Mouse (Mus musculus): ENCODE measurements around the gene Nkpd1.
A peak's percentile ranks its signal among the peaks of the same experiment; 100 is the strongest.

The Nkpd1 gene

GRCm38 (mm10) chr7:19546007-19546406, 28.4 kb downstream of the Nkpd1 start:
- DNase-seq (ENCODE audit: low spot score in 2 of 2): no peak

GRCm38 (mm10) chr7:19547344-19547969, 29.8 kb downstream of the Nkpd1 start:
- DNase-seq (ENCODE audit: low spot score in 2 of 2): no peak

- no peak for DNase-seq (ENCODE audit: low spot score in 2 of 2)
Observed at GRCm38 (mm10) chr7:19549394-19549793, 31.8 kb downstream of the Nkpd1 start.

DNA sequence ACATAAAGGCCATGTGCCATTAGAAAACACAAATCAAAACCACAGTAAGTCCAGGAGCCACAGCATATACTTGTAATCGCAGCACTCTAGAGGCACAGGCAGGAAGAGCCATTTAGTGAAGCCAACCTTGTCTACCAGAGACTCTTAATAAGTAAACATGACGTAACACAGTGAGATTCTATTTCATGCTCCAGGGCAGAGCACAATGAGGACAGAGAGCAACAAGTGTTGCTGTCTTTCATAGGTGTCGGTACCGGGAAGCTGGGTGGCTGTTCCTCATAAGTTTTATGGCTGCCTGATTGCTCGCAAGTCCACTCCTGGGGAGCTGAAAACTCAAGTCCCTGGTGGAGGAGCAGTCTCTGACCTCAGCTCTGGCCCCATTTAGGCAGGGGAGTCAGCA, 34.0 kb downstream of the Nkpd1 start:
- DNase-seq (ENCODE audit: low spot score in 2 of 2): no peak

- no peak for DNase-seq (ENCODE audit: low spot score in 2 of 2)
Observed at GRCm38 (mm10) chr7:19552443-19552842, 34.8 kb downstream of the Nkpd1 start.

- no peak for DNase-seq (ENCODE audit: low spot score in 2 of 2)
Observed at GRCm38 (mm10) chr7:19554168-19554567, 36.5 kb downstream of the Nkpd1 start.

GRCm38 (mm10) chr7:19557086-19557485, 39.4 kb downstream of the Nkpd1 start:
- no peak for DNase-seq (ENCODE audit: low spot score in 2 of 2)

- peak; percentile 25 to 45 for DNase-seq (ENCODE audit: low spot score in 2 of 2)
Observed at GRCm38 (mm10) chr7:19557982-19558900, 40.6 kb downstream of the Nkpd1 start.

DNA sequence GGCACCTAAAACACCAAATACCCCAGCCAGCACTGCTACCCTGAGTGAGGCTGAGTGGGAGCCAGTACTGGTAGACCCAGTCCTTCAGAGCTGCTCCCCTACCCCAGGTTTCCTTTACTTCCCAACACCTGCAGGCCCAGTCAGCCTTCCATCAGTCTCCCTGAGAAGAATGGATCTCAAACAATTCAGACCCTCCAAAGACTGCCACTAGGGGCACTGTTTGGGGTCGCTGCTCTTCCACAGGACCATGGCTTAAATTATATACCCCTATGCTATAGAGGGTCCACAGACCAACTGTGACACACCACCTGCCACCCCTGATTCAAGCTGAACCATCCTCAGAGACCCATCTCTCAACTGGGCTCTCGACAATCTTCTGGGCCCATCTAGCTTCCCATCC, 41.3 kb downstream of the Nkpd1 start:
- DNase-seq (ENCODE audit: low spot score in 2 of 2): no peak

- no peak for DNase-seq (ENCODE audit: low spot score in 2 of 2)
Observed at GRCm38 (mm10) chr7:19560491-19561260, 43.0 kb downstream of the Nkpd1 start.

DNA sequence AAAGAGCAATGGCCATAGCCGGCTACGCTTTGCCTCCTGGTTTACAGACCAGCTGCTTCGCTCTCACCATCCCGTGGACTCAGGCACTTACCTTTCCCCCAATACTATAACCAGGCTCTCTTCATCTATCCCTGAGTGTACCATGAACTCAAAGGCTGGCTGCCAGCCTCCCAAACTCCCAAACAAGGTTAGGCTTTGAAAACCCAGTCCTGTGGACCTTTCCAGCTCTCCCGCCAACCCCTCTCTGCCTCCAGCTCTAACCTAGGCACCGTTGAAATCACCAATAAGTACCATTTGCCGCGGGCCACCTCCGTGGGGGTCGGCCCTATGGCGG, 43.8 kb downstream of the Nkpd1 start:
- no peak for DNase-seq (ENCODE audit: low spot score in 2 of 2)

DNA sequence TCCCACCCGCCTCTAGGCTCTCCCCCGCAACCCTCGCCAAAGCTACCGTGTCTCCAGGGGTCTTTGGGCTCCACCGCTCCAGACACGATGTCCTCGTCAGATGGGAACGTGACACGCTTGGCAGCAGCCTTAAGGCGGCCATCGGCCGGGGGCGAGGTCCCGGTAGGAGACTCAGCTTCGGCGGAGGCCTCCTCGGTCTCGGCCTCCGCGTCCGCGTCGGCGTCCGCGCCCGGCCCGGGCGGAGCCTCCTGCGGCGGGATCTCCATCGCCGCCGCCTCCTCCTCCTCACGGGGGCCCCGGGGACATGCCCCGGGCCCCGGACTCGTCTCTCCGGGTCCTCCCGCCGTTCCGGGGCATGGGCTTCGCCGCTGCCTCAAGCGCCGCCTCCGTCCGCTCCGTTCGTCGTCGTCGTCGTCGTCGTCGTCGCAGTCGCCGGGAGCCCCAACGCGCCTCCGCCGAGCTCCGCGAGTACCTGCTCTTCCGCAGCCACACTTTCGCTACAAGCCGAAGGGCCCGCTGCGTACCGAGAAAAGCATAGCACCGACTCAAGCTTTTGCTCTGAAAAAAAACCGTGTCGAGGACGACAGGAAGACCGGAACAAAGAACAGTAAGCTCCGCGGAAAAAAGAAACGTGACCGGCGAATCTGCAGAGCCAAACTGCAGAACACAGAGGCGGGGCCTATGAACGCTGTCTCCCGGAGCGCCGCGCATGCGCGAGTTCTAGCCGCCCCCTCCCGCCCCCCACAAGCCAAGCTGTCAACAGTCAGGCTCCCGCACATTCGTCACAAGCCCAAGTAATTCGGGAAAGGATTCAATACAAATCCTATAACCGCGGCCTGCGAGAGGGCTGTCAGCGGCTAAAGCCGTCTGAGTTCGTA, 44.4 kb downstream of the Nkpd1 start:
- peak; percentile 82 to 89 for DNase-seq (ENCODE audit: low spot score in 2 of 2)

GRCm38 (mm10) chr7:19562643-19563410, 45.2 kb downstream of the Nkpd1 start, which contains the start of gene Ppp1r37:
Gene Ppp1r37 (minus strand): TSS chr7:19563076.
- peak in 1 of 2 experiments; percentile 44 for DNase-seq (ENCODE audit: low spot score in 2 of 2)

DNA sequence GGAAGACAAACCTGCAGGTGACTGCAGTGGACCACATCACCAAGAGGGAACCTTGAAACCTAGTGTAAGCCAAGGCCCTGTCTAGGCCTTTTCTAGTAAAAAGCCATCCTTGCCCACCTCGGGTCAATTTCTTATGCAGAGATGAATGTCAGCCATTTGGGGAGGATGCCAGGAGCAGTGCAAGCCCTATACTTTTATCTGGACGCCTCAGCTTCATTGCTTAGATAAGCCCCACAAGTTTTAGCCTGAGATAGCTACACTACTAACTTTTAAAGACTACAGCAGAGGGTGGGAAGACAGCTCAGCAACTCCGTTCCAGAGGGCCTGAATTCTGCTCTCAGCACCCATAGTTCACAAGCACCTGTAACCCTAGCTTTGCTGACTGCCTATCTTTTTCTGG, 46.2 kb downstream of the Nkpd1 start:
- DNase-seq (ENCODE audit: low spot score in 2 of 2): no peak

- no peak for DNase-seq (ENCODE audit: low spot score in 2 of 2)
Observed at GRCm38 (mm10) chr7:19564455-19564854, 46.8 kb downstream of the Nkpd1 start.

DNA sequence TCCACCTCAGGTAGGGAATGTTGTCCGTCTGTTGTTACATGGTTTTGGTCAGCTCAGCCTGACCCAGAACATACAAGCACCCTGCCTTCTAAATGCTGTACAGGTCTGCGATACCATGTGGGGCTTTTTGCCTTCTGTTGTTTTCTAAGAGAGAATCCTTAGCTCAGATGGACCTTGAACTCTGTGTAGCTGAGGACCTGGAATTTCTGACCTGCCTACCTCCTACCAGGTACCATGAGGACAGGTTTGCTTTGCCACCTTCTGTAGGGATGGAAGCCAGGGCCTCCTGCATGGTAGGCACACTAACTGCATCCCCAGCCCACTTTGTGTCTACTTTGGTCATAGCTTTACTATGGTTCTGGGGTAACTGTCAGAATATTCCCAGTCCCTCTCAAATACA, 48.2 kb downstream of the Nkpd1 start:
- no peak for DNase-seq (ENCODE audit: low spot score in 2 of 2)

DNA sequence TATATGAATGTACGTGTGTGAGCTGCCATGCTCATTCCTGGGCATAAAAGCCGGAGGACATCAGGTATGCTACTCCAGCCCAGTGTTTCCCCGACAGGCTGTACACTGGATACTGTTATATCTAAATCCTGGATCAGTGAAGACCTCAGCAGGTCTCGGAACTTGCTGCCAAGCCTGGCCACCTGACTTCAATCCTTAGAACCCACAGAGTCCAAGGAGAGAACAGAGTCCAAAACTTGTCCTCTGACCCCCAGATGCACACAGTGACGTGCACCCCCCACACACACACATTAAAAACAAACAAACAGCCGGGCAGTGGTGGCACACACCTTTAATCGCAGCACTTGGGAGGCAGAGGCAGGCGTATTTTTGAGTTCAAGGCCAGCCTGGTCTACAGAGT, 49.8 kb downstream of the Nkpd1 start:
- DNase-seq (ENCODE audit: low spot score in 2 of 2): no peak

DNA sequence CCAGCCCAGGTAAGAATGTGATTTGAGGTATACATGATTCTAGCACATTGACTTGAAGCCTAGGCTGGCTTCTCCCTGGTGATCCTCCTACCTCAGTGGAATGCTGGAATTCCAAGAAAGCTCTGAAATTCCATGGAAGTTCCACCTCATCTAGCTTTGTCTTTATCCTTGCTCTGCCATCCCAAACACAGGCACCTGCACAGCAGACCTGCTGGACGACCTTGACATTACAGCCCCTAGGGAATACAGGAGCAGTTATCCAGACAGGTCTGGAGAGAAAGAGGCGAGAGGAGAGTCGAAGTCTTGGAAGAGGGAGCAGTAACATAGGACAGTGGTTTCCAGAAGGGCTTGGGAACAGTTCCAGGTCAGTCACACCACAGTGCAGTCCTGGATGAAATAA, 52.0 kb downstream of the Nkpd1 start:
- no peak for DNase-seq (ENCODE audit: low spot score in 2 of 2)

- peak; percentile 75 to 78 for DNase-seq (ENCODE audit: low spot score in 2 of 2)
Observed at GRCm38 (mm10) chr7:19572926-19573775, 55.5 kb downstream of the Nkpd1 start.

DNA sequence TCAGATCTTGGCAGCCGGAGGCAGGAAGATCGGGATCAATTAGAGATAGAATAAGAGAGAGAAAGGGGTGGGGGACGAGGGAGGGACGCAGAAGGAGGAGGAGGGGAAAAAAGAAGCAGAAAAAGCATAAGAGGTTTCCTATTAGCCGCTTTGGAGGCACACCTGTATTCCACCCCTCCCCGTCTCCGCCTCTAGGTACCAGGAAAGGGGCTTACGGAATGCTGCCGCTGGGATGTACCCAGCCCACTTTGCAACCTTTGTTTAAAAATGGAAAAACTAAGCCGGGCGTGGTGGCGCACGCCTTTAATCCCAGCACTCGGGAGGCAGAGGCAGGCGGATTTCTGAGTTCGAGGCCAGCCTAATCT, 56.1 kb downstream of the Nkpd1 start:
- no peak for DNase-seq (ENCODE audit: low spot score in 2 of 2)

All from heart, adult 9 months (tissue).